Mouse (Mus musculus) intestine, postnatal 0 days (tissue): ENCODE results near the gene B4galt1. TPM values are rescaled to one million over a fixed set of nuclear protein-coding genes. Genes with fewer than 3 reads are reported as not detected.

ENCODE experiments used
- ATAC-seq: fragments of 200-750 bp; cut with Nextera tagmentation; 2 replicates; pipeline ENCODE4 v1.8.0; 2017; ENCODE audit warnings: mild to moderate bottlenecking, moderate TSS enrichment, moderate library complexity
- H3K27ac ChIP-seq: fragments of 300-500 bp; sonication (generic); 2 replicates; pipeline ENCODE4 v1.5.1; 2014; ENCODE audit warnings: mild to moderate bottlenecking, low read depth, low read length, moderate library complexity
- H3K27me3 ChIP-seq: fragments of 300-500 bp; sonication (generic); replicated peaks from 2 replicates; pipeline ENCODE4 v1.6.1; 2014; ENCODE audit warnings: low read length, mixed read lengths; ENCODE audit not compliant: control insufficient read depth, insufficient read depth
- H3K36me3 ChIP-seq: fragments of 300-500 bp; sonication (generic); 2 replicates; pipeline ENCODE4 v1.6.1; 2014; ENCODE audit warnings: mild to moderate bottlenecking, moderate library complexity; ENCODE audit not compliant: control insufficient read depth, insufficient read depth
- H3K4me1 ChIP-seq: fragments of 300-500 bp; sonication (generic); replicated peaks from 2 replicates; pipeline ENCODE4 v1.6.1; 2014; ENCODE audit warnings: antibody characterized with exemption, low read length, mixed read lengths; ENCODE audit not compliant: control insufficient read depth, insufficient read depth
- H3K4me2 ChIP-seq: fragments of 300-500 bp; sonication (generic); replicated peaks from 2 replicates; pipeline ENCODE4 v1.6.1; 2014; ENCODE audit warnings: low read depth, mild to moderate bottlenecking, moderate library complexity
- H3K4me3 ChIP-seq: fragments of 300-500 bp; sonication (generic); 2 replicates; pipeline ENCODE4 v1.5.1; 2014; ENCODE audit warnings: low read depth, low read length
- H3K9ac ChIP-seq: fragments of 300-500 bp; sonication (generic); 2 replicates; pipeline ENCODE4 v1.6.1; 2014; ENCODE audit warnings: mild to moderate bottlenecking, low read depth, low read length
- H3K9me3 ChIP-seq: fragments of 300-500 bp; sonication (generic); 2 replicates; pipeline ENCODE4 v1.6.1; 2016; ENCODE audit warnings: mixed run types; ENCODE audit not compliant: control insufficient read depth
- CTCF ChIP-seq: sonication (generic); IDR thresholded peaks from 2 replicates; pipeline ENCODE4 v1.5.1; 2016; ENCODE audit warnings: low read depth, mild to moderate bottlenecking, control low read depth, antibody characterized with exemption, moderate library complexity
- WGBS: fragments of 180-500 bp; shearing (Covaris S2); extraction: QIAGEN DNeasy Blood & Tissue Kit; methylation state at CpG from one replicate; pipeline ENCODE4 v1.1.7; 2014; 5-methylcytosine and 5-hydroxymethylcytosine counted together
- polyA plus RNA-seq: library from polyadenylated mRNA; unstranded; fragments of >200 nt; fragmentation: Nextera tagmentation; extraction: Ambion mirVana; gene quantifications from 2 replicates; pipeline ENCODE4 v1.2.1, GENCODE M21; 2015

B4galt1 gene
- polyA plus RNA-seq, 1 experiment from 2014 or later, result 15.3 TPM

- no peak for ATAC-seq
- Histone ChIP-seq H3K4me3 (no peak overlapping the region), H3K9ac (no peak overlapping the region), H3K4me2 (no peak overlapping the region), H3K36me3 (peaks cover 10% of the 10 kb centered on the region; the same call in 1 of the 2 replicates), H3K9me3 (no peaks in the 10 kb centered on the region), H3K27me3 (peaks cover 6% of the 10 kb centered on the region; the same call in 1 of the 2 replicates), H3K27ac (no peak overlapping the region), H3K4me1 (no peaks in the 10 kb centered on the region)
- no peak for TF ChIP-seq CTCF
- WGBS, result 89% methylated on average over 2 of the region's 2 CpGs
These were observed 27.8 kb downstream of the B4galt1 start for GRCm38 (mm10) chr4:40825981-40826380.

GRCm38 (mm10) chr4:40825146-40825545, 28.7 kb downstream of the B4galt1 start:
- H3K9me3 ChIP-seq, result no peaks in the 10 kb centered on the region
- ATAC-seq, result no peak

GRCm38 (mm10) chr4:40824505-40824904, 29.3 kb downstream of the B4galt1 start:
- H3K4me2 ChIP-seq, result no peak overlapping the region
- no peak for TF ChIP-seq CTCF

More at GRCm38 (mm10) chr4:40825146-40825545, 28.7 kb downstream of the B4galt1 start:
- H3K4me1 ChIP-seq, result no peaks in the 10 kb centered on the region
- H3K27me3 ChIP-seq, result peaks cover 6% of the 10 kb centered on the region; the same call in 1 of the 2 replicates
- no peak overlapping the region for H3K9ac ChIP-seq
- WGBS, result 65% methylated on average over 5 of the region's 5 CpGs
- H3K27ac ChIP-seq, result no peak overlapping the region
- no peak for TF ChIP-seq CTCF
- peaks cover 10% of the 10 kb centered on the region; the same call in 1 of the 2 replicates for H3K36me3 ChIP-seq
- H3K4me2 ChIP-seq, result no peak overlapping the region
- H3K4me3 ChIP-seq, result no peak overlapping the region

GRCm38 (mm10) chr4:40823664-40824063, 30.1 kb downstream of the B4galt1 start:
- ATAC-seq, result no peak
- 83% methylated on average over 8 of the region's 8 CpGs for WGBS
- Histone ChIP-seq H3K27ac (no peak overlapping the region), H3K4me2 (no peak overlapping the region), H3K36me3 (peaks cover 22% of the 10 kb centered on the region; the same call in 1 of the 2 replicates), H3K4me3 (no peak overlapping the region), H3K27me3 (peaks cover 6% of the 10 kb centered on the region; the same call in 1 of the 2 replicates), H3K9ac (no peak overlapping the region), H3K9me3 (no peaks in the 10 kb centered on the region), H3K4me1 (no peaks in the 10 kb centered on the region)
- TF ChIP-seq CTCF, result no peak

More at GRCm38 (mm10) chr4:40824505-40824904, 29.3 kb downstream of the B4galt1 start:
- Histone ChIP-seq H3K9me3 (no peaks in the 10 kb centered on the region), H3K27ac (no peak overlapping the region), H3K4me1 (no peaks in the 10 kb centered on the region), H3K9ac (no peak overlapping the region), H3K36me3 (peaks cover 15% of the 10 kb centered on the region; the same call in 1 of the 2 replicates), H3K4me3 (no peak overlapping the region), H3K27me3 (peaks cover 6% of the 10 kb centered on the region; the same call in 1 of the 2 replicates)
- ATAC-seq, result no peak
- 89% methylated on average over 7 of the region's 7 CpGs for WGBS

GRCm38 (mm10) chr4:40823151-40823550, 30.7 kb downstream of the B4galt1 start:
- Histone ChIP-seq H3K36me3 (peaks cover 23% of the 10 kb centered on the region; the same call in 1 of the 2 replicates), H3K9me3 (no peaks in the 10 kb centered on the region), H3K9ac (no peak overlapping the region), H3K4me2 (no peak overlapping the region), H3K27me3 (peaks cover 6% of the 10 kb centered on the region; the same call in 1 of the 2 replicates), H3K4me3 (no peak overlapping the region), H3K4me1 (no peaks in the 10 kb centered on the region), H3K27ac (no peak overlapping the region)
- ATAC-seq, result no peak
- 80% methylated on average over 14 of the region's 14 CpGs for WGBS
- TF ChIP-seq CTCF, result no peak

GRCm38 (mm10) chr4:40821303-40822023, 32.3 kb downstream of the B4galt1 start:
- ATAC-seq, result no peak
- no peaks in the 10 kb centered on the region for H3K4me1 ChIP-seq
- H3K9me3 ChIP-seq, result no peaks in the 10 kb centered on the region
- no peak overlapping the region for H3K27ac ChIP-seq
- no peak overlapping the region for H3K4me2 ChIP-seq
- H3K27me3 ChIP-seq, result no peaks in the 10 kb centered on the region; the same call in 1 of the 2 replicates
- H3K4me3 ChIP-seq, result no peak overlapping the region
- H3K9ac ChIP-seq, result no peak overlapping the region
- H3K36me3 ChIP-seq, result peaks cover 23% of the 10 kb centered on the region; the same call in 1 of the 2 replicates
- TF ChIP-seq CTCF, result no peak
- WGBS, result 87% methylated on average over 8 of the region's 8 CpGs
